Mouse (Mus musculus) adrenal gland, postnatal 25 days (tissue): ENCODE data around the gene Kcnk18. TPM values are rescaled to one million over a fixed set of nuclear protein-coding genes. Genes with fewer than 3 reads are reported as not detected.
A peak's percentile ranks its signal among the peaks of the same experiment; 100 is the strongest.

Experiments
- DNase-seq: peaks from one replicate; pipeline ENCODE4 v3.0.0; 2021; ENCODE audit warnings: mixed read lengths
- long read RNA-seq: library from polyadenylated mRNA; stranded (forward); transcript quantifications from one replicate; pipeline ENCODE4 v2.0.0, GENCODE M21; 2021
- total RNA-seq: library from RNA; stranded (reverse); gene quantifications from 2 replicates; pipeline ENCODE4 v1.2.3, GENCODE M21; 2021

Gene Kcnk18
- total RNA-seq: not detected in 2 replicates
- long read RNA-seq: 0 reads

- DNase-seq: no peak
Observed at GRCm38 (mm10) chr19:59218991-59219390, at the start of gene Kcnk18. Kcnk18 (plus strand) TSS chr19:59219214.

- peak; percentile 25 for DNase-seq
Observed at GRCm38 (mm10) chr19:59169936-59170765, 48.9 kb upstream of the Kcnk18 start, which contains the start of gene Vax1. Vax1 (minus strand) TSS chr19:59170056.

GRCm38 (mm10) chr19:59170766-59171095 is 48.3 kb upstream of the Kcnk18 start:
- no peak for DNase-seq

GRCm38 (mm10) chr19:59171151-59171870 is 47.7 kb upstream of the Kcnk18 start:
- DNase-seq: no peak

- DNase-seq: no peak
Observed at GRCm38 (mm10) chr19:59171871-59172245, 47.2 kb upstream of the Kcnk18 start.

- no peak for DNase-seq
Observed at GRCm38 (mm10) chr19:59172781-59173180, 46.2 kb upstream of the Kcnk18 start.

- no peak for DNase-seq
Observed at GRCm38 (mm10) chr19:59173341-59174015, 45.5 kb upstream of the Kcnk18 start.

- no peak for DNase-seq
Observed at GRCm38 (mm10) chr19:59184000-59184399, 35.0 kb upstream of the Kcnk18 start.

GRCm38 (mm10) chr19:59188981-59189380 is 30.0 kb upstream of the Kcnk18 start:
- DNase-seq: no peak

GRCm38 (mm10) chr19:59190431-59191122 is 28.4 kb upstream of the Kcnk18 start:
- no peak for DNase-seq

- DNase-seq: no peak
Observed at GRCm38 (mm10) chr19:59191123-59191505, 27.9 kb upstream of the Kcnk18 start.

- no peak for DNase-seq
Observed at GRCm38 (mm10) chr19:59192491-59192890, 26.5 kb upstream of the Kcnk18 start.

GRCm38 (mm10) chr19:59193456-59193855 is 25.6 kb upstream of the Kcnk18 start:
- DNase-seq: no peak

- DNase-seq: no peak
Observed at GRCm38 (mm10) chr19:59193986-59194820, 24.8 kb upstream of the Kcnk18 start.

- no peak for DNase-seq
Observed at GRCm38 (mm10) chr19:59195181-59195770, 23.7 kb upstream of the Kcnk18 start.

- peak; percentile 64 for DNase-seq
Observed at GRCm38 (mm10) chr19:59196111-59196666, 22.8 kb upstream of the Kcnk18 start.

GRCm38 (mm10) chr19:59198161-59198560 is 20.9 kb upstream of the Kcnk18 start:
- DNase-seq: peak; percentile 81

- peak; percentile 68 for DNase-seq
Observed at GRCm38 (mm10) chr19:59208475-59208874, 10.5 kb upstream of the Kcnk18 start.

GRCm38 (mm10) chr19:59208986-59209385 is 10.0 kb upstream of the Kcnk18 start:
- no peak for DNase-seq

GRCm38 (mm10) chr19:59216891-59217290 is 2.1 kb upstream of the Kcnk18 start:
- no peak for DNase-seq

GRCm38 (mm10) chr19:59221131-59221530 is 2.1 kb downstream of the Kcnk18 start:
- DNase-seq: no peak
